Comparison of ENCODE assay signal across 9 mouse cellular contexts in the genomic region with DNA sequence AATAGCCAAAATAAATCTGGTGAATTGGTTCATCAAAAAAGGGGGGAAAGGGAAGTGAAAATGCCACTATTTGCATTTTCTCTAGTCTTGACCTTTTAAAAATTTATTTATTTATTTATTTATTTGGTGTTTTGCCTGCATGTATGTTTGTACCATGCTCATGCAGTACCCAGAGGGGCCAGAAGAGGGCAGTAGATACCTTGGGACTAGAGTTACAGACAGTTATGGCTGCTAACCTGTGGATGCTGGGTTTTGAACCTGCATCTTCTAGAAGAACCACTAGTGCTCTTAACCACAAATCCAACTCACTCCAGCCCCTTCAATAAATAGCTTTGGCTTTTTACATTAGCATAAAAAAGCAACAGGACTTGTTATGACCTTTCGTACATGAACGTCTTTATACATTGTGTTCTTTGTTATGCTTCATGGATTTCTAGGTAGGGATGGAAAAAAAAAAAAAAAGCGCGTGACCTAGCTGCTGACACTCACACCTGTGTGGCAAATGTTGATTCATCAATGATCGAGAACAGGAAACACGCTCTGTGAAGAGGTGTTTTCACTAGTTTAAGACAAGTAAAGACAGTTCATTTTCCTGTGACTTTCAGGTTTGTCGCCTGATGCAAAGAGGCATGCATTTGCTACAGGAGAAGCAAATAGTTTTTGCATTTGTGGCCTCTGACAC. TPM values are rescaled to one million over a fixed set of nuclear protein-coding genes. Genes with fewer than 3 reads are reported as not detected.
A peak's percentile ranks its signal among the peaks of the same experiment; 100 is the strongest.
DNase-seq lines count a peak whose midpoint lies in the region; ATAC-seq and TF ChIP-seq lines count a peak whose summit lies in the region.
"Had no signal": no experiment of that assay in that cellular context is flagged by ENCODE, and none has a peak within 500 bp of the region (broad histone marks: within the 10 kb centered on the region; RNA-seq: fewer than 3 reads in every experiment).

No protein-coding gene starts in this region.

- DNase-seq in 416B (ENCODE audit: low read depth), result peak; percentile 88
- DNase-seq in c-Kit-positive CD71-negative TER-119-negative erythroid progenitor cells, embryonic 14.5 days (ENCODE audit: low read depth), result peak; percentile 78
- peak; percentile 66 for DNase-seq in forebrain, postnatal 0 days
- DNase-seq in kidney, postnatal 36 days, result peak; percentile 73 to 88
- peak; percentile 29 to 43 (median 34) for DNase-seq in liver, embryonic 14.5 days (ENCODE audit: low read depth in 3 of 3, low spot score in 3 of 3)
- DNase-seq in retina, postnatal 7 days (ENCODE audit: low read depth, low spot score), result peak; percentile 46
- peak; percentile 36 for DNase-seq in urinary bladder, adult 2 months (ENCODE audit: low spot score)

- TF ChIP-seq CTCF in E14TG2a.4 (conservative IDR thresholded peaks at IDR 0.05; ENCODE audit: low read length), result peak; percentile 70
- TF ChIP-seq CTCF in forebrain, postnatal 0 days (IDR thresholded peaks at IDR 0.05; ENCODE audit: low read depth), result peak; percentile 71
- TF ChIP-seq CTCF in liver, embryonic 14.5 days (IDR thresholded peaks at IDR 0.05; ENCODE audit: low read depth), result peak; percentile 76

- no peaks in the 10 kb centered on the region for H3K36me3 ChIP-seq in E14TG2a.4 (ENCODE audit: insufficient read depth, low read length)
- no peaks in the 10 kb centered on the region for H3K36me3 ChIP-seq in forebrain, postnatal 0 days (ENCODE audit: insufficient read depth)
- no peaks in the 10 kb centered on the region for H3K36me3 ChIP-seq in liver, embryonic 14.5 days (replicated peaks; ENCODE audit: control insufficient read depth, insufficient read depth, low read depth)

- no peak for TF ChIP-seq EP300 in liver, embryonic 14.5 days (IDR thresholded peaks at IDR 0.05; ENCODE audit: low read depth)

- H3K9me3 ChIP-seq in E14TG2a.4 (ENCODE audit: low read length), result no peaks in the 10 kb centered on the region
- H3K9me3 ChIP-seq in forebrain, postnatal 0 days (ENCODE audit: low read length), result no peaks in the 10 kb centered on the region
- H3K9me3 ChIP-seq in liver, embryonic 14.5 days (ENCODE audit: control insufficient read depth, low read length), result no peaks in the 10 kb centered on the region

- no peaks in the 10 kb centered on the region for H3K4me1 ChIP-seq in E14TG2a.4 (replicated peaks; ENCODE audit: low read depth, low read length)
- no peaks in the 10 kb centered on the region for H3K4me1 ChIP-seq in forebrain, postnatal 0 days (ENCODE audit: insufficient read depth)
- no peaks in the 10 kb centered on the region for H3K4me1 ChIP-seq in liver, embryonic 14.5 days (replicated peaks; ENCODE audit: control insufficient read depth in 2 of 2, insufficient read depth in 2 of 2, low read length in 1 of 2)

- H3K4me3 ChIP-seq in E14TG2a.4 (replicated peaks; ENCODE audit: low read length), result no peak overlapping the region
- no peak overlapping the region for H3K4me3 ChIP-seq in forebrain, postnatal 0 days (ENCODE audit: low read depth, low read length)
- H3K4me3 ChIP-seq in liver, embryonic 14.5 days (ENCODE audit: insufficient read depth in 1 of 2, low read depth in 2 of 2, low read length in 2 of 2), result no peak overlapping the region

- H3K27me3 ChIP-seq in E14TG2a.4 (ENCODE audit: insufficient read depth, low read length), result no peaks in the 10 kb centered on the region
- no peaks in the 10 kb centered on the region for H3K27me3 ChIP-seq in forebrain, postnatal 0 days (ENCODE audit: insufficient read depth, low read length)
- no peaks in the 10 kb centered on the region for H3K27me3 ChIP-seq in liver, embryonic 14.5 days (ENCODE audit: control insufficient read depth, insufficient read depth, low read length)

- H3K4me2 ChIP-seq in forebrain, postnatal 0 days (ENCODE audit: low read depth), result no peak overlapping the region
- H3K4me2 ChIP-seq in liver, embryonic 14.5 days (ENCODE audit: low read depth), result no peak overlapping the region

- H3K27ac ChIP-seq in forebrain, postnatal 0 days (ENCODE audit: low read depth, low read length), result no peak overlapping the region
- H3K27ac ChIP-seq in liver, embryonic 14.5 days, result no peak overlapping the region

- ATAC-seq in forebrain, postnatal 0 days, result no peak
- no peak for ATAC-seq in liver, embryonic 14.5 days (ENCODE audit: insufficient read depth)

- no peak overlapping the region for H3K9ac ChIP-seq in forebrain, postnatal 0 days
- no peak overlapping the region for H3K9ac ChIP-seq in liver, embryonic 14.5 days (replicated peaks)

- WGBS in forebrain, postnatal 0 days, result 94% methylated on average over 7 of the region's 7 CpGs
- 70% methylated on average over 7 of the region's 7 CpGs for WGBS in liver, embryonic 14.5 days (ENCODE audit: insufficient replicate concordance)

RNA-seq across cellular contexts. Expression of gene Emb, which starts 9.8 kb away (rescaled TPM):
- 9.8 and 12.3 TPM in 2 replicates for total RNA-seq in forebrain, postnatal 0 days (2014; rRNA removed)
- polyA plus RNA-seq in forebrain, postnatal 0 days (2015; fragmentation: Nextera tagmentation; extraction: Ambion mirVana), result 8.5 and 11.6 TPM in 2 replicates
- 5.4 and 10.6 TPM in 2 replicates for polyA plus RNA-seq in liver, embryonic 14.5 days (2012; rRNA removed)
- polyA plus RNA-seq in liver, embryonic 14.5 days (2014; fragmentation: Nextera tagmentation; extraction: Ambion mirVana), result 14.5 and 20.9 TPM in 2 replicates
- polyA plus RNA-seq in urinary bladder, adult 2 months (2012; rRNA removed), result 6.1 and 6.2 TPM in 2 replicates

RNA-seq across cellular contexts. Expression of gene Gm17509, which starts 22.3 kb away (rescaled TPM):
- total RNA-seq in forebrain, postnatal 0 days (2014; rRNA removed), result 0.33 and 0.46 TPM in 2 replicates
- polyA plus RNA-seq in forebrain, postnatal 0 days (2015; fragmentation: Nextera tagmentation; extraction: Ambion mirVana), result 0.07 and 0.09 TPM in 2 replicates
- polyA plus RNA-seq in liver, embryonic 14.5 days (2012; rRNA removed), result 0.02 and 0.07 TPM in 2 replicates
- polyA plus RNA-seq in liver, embryonic 14.5 days (2014; fragmentation: Nextera tagmentation; extraction: Ambion mirVana), result not detected in 2 replicates
- polyA plus RNA-seq in urinary bladder, adult 2 months (2012; rRNA removed), result 0.04 TPM in 1 of 2 replicates, not detected in the other
- polyA plus RNA-seq: heart, embryonic 14.5 days had no signal

Comparison
In these comparisons a context has a peak if more than half of its experiments do, and no peak if none do; other contexts are left out.
1. DNase-seq: peak in every context shown above with its lines; median percentile 88 in 416B; 80 in kidney, postnatal 36 days; 78 in c-Kit-positive CD71-negative TER-119-negative erythroid progenitor cells, embryonic 14.5 days; 66 in forebrain, postnatal 0 days; 46 in retina, postnatal 7 days; 36 in urinary bladder, adult 2 months; 34 in liver, embryonic 14.5 days.